Mouse (Mus musculus) cerebellum, adult 2 months (tissue): ENCODE data around the gene Stox2.

Experiments used
- CTCF ChIP-seq: fragments of 200-500 bp; IDR thresholded peaks from 2 replicates; pipeline ENCODE4 v1.5.1; 2011; ENCODE audit warnings: low read depth, mild to moderate bottlenecking, control low read depth, low read length, moderate library complexity, borderline replicate concordance; ENCODE audit not compliant: insufficient read depth
- POLR2A ChIP-seq: fragments of 200-500 bp; IDR thresholded peaks from 2 replicates; pipeline ENCODE4 v1.6.1; 2011; ENCODE audit warnings: low read length, control low read depth, borderline replicate concordance; ENCODE audit not compliant: insufficient read depth

DNA sequence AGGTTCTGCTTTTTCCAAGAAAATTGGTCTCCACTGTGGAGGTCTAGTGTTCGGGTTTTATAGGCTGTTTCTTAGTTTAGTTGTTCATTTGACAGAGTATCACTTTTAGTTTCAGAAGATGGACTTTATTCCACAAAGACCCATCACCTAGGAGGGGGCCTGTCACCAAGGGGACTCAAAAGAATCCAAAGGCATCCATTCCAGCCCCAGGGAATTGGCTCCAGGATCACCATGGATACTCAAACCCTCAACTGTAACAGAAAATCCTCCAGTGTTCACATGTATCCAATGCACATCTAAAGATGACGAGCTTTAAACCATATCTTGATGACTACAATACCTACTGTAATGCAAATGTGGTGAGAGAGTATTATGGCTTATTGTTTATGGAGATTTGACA lies 267.4 kb downstream of the Stox2 start:
- TF ChIP-seq POLR2A (no peak), CTCF (no peak)
